Mouse (Mus musculus) lung, embryonic 15.5 days (tissue): Measurements from ENCODE around the gene Spsb3. TPM values are rescaled to one million over a fixed set of nuclear protein-coding genes. Genes with fewer than 3 reads are reported as not detected.

Experiments
- ATAC-seq: fragments of 200-750 bp; cut with Nextera tagmentation; 2 replicates; pipeline ENCODE4 v1.8.0; 2017; ENCODE audit warnings: moderate number of reproducible peaks, borderline replicate concordance; ENCODE audit not compliant: low FRiP score, low TSS enrichment; ENCODE audit errors: extremely low read depth
- H3K27ac ChIP-seq: fragments of 300-500 bp; sonication (generic); 2 replicates; pipeline ENCODE4 v1.5.1; 2015; ENCODE audit warnings: moderate library complexity, mild to moderate bottlenecking, inconsistent platforms
- H3K27me3 ChIP-seq: fragments of 300-500 bp; sonication (generic); 2 replicates; pipeline ENCODE4 v1.6.1; 2015; ENCODE audit warnings: inconsistent platforms
- H3K36me3 ChIP-seq: fragments of 300-500 bp; sonication (generic); 2 replicates; pipeline ENCODE4 v1.6.1; 2015; ENCODE audit warnings: inconsistent platforms
- H3K4me1 ChIP-seq: fragments of 300-500 bp; sonication (generic); 2 replicates; pipeline ENCODE4 v1.6.1; 2015; ENCODE audit warnings: inconsistent platforms
- H3K4me2 ChIP-seq: fragments of 300-500 bp; sonication (generic); 2 replicates; pipeline ENCODE4 v1.6.1; 2015; ENCODE audit warnings: inconsistent platforms, mild to moderate bottlenecking, moderate library complexity
- H3K4me3 ChIP-seq: fragments of 300-500 bp; sonication (generic); 2 replicates; pipeline ENCODE4 v1.5.1; 2015; ENCODE audit warnings: mild to moderate bottlenecking, inconsistent platforms
- H3K9ac ChIP-seq: fragments of 300-500 bp; sonication (generic); 2 replicates; pipeline ENCODE4 v1.6.1; 2015; ENCODE audit warnings: inconsistent platforms
- H3K9me3 ChIP-seq: fragments of 300-500 bp; sonication (generic); 2 replicates; pipeline ENCODE4 v1.6.1; 2016; ENCODE audit warnings: inconsistent platforms
- WGBS: fragments of 180-500 bp; shearing (Covaris S2); methylation state at CpG from one replicate; pipeline ENCODE4 v1.1.7; 2015; 5-methylcytosine and 5-hydroxymethylcytosine counted together
- polyA plus RNA-seq: library from polyadenylated mRNA; unstranded; fragments of >200 nt; fragmentation: Nextera tagmentation; extraction: Ambion mirVana; gene quantifications from 2 replicates; pipeline ENCODE4 v1.2.1, GENCODE M21; 2015

Gene Spsb3
- polyA plus RNA-seq, 1 experiment from 2014 or later: 44.2 TPM

DNA sequence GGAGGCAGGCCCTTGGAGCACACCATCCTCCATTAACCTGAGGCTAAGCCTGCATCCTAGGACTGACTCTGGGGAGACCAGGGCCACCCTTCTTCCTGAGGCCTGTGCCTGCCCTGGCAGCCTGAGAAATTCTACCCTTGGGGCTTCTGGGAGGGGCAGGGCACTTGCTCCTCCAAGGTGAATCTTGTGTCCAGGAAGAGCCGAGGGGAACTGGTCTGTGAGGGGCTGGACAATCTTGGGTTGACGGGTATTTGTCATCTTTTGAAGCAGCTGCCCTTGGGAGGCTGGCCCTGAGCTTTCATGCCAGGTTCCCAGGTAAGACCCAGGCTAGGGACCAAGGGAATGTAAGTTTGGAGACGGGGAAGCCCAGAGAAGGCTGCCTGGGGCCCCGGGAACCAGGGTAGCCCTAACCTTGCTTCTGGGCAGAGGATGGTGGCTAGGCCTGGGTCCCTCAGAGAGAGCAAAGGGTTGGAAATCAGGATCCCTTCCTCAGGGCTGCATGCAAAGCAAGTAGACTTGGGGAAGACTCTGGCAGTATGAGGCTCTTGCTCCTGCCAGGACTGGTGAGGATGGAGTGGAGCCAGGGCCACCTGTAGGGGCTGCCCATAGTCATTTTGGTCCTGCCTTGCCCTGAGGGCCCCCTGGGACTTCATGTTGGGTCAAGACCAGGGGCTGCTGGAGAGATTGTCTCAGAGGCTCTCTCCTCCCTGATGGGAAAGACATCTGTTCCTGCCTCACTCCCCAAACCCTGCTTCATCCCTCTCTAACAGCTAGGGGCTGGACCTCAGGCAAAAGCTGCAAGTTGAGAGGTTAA, 11.8 kb downstream of the Spsb3 start:
- 62% methylated on average over 4 of the region's 4 CpGs for WGBS
- Histone ChIP-seq H3K9ac (no peak overlapping the region), H3K4me1 (peaks cover 33% of the 10 kb centered on the region), H3K27me3 (no peaks in the 10 kb centered on the region), H3K9me3 (no peaks in the 10 kb centered on the region), H3K36me3 (peaks cover 63% of the 10 kb centered on the region), H3K4me3 (peak overlapping the region; percentile 95; the same call in 1 of the 2 replicates), H3K4me2 (peak overlapping the region; percentile 93; the same call in 1 of the 2 replicates), H3K27ac (no peak overlapping the region)
- ATAC-seq: no peak

DNA sequence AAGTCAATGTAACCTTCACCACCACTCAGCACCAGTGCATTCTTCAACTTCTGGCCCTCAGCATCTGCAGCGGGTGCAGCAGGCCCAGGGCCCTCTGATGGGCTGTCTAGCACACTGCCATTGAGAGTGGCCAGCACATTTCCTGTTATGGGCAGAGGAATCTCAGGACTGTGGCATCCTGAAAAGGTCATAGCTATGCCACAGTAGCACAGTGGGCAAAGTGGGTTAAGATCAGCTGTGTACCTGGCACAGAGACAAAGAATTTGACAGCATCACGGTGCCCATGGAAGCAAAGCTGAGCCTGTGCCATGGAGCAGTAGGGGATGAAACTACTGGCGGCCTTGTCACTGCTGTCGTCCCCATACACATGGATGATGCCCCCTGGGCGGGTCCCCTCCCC, 12.7 kb downstream of the Spsb3 start:
- peaks cover 67% of the 10 kb centered on the region for H3K36me3 ChIP-seq
- H3K4me2 ChIP-seq: no peak overlapping the region
- H3K27me3 ChIP-seq: no peaks in the 10 kb centered on the region
- H3K27ac ChIP-seq: no peak overlapping the region
- no peaks in the 10 kb centered on the region for H3K9me3 ChIP-seq
- no peak for ATAC-seq
- 71% methylated on average over 5 of the region's 5 CpGs for WGBS
- peaks cover 25% of the 10 kb centered on the region for H3K4me1 ChIP-seq
- H3K4me3 ChIP-seq: no peak overlapping the region
- no peak overlapping the region for H3K9ac ChIP-seq

GRCm38 (mm10) chr17:24900014-24900413, 13.6 kb downstream of the Spsb3 start:
- no peak overlapping the region for H3K9ac ChIP-seq
- H3K27ac ChIP-seq: no peak overlapping the region
- H3K4me3 ChIP-seq: no peak overlapping the region
- H3K4me1 ChIP-seq: peaks cover 22% of the 10 kb centered on the region
- peaks cover 76% of the 10 kb centered on the region for H3K36me3 ChIP-seq
- WGBS: 94% methylated on average over 6 of the region's 6 CpGs
- H3K9me3 ChIP-seq: no peaks in the 10 kb centered on the region
- H3K4me2 ChIP-seq: no peak overlapping the region
- no peaks in the 10 kb centered on the region for H3K27me3 ChIP-seq
- ATAC-seq: no peak

- no peak for ATAC-seq
- no peaks in the 10 kb centered on the region for H3K27me3 ChIP-seq
These were observed 15.7 kb downstream of the Spsb3 start for GRCm38 (mm10) chr17:24902124-24902523.

DNA sequence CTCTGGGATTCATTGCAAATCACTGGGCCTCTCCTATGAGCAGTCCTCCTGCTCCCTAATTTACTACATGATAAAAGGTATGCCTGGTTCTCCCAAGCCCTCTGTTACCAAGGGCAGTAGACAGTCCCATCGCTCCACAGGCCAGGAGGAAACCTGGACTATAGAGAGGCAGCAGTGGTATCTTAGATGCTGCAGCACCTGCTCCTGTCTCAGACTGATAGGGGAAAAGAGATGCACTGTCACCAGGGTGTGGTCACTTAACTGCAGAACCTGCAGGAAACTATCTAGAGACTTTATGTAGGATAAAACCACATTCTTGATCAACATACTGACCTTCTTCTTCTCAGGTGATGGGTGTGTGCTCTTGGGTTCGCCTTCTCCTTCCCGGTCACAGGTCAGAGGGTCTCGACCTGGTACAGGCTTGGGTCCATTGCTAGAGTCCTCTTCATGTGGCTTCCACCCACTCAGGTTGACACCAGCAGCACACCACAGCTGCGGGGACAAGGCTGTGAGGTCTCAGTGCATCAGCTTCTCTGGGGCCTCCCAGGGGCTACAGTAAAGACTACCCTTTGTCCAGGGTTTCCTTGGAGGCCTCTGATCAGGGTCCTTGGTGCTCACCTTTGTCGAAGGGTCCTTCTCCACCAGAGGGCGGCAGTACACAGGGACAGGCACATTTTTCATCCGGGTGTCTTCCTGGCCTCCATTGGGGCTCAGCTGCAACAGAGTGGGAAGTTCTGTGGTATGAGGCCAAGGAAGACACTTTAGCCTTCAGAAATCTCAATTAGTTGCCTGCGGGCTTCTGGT, 16.4 kb downstream of the Spsb3 start:
- H3K9ac ChIP-seq: no peak overlapping the region
- H3K36me3 ChIP-seq: peaks cover 98% of the 10 kb centered on the region
- 72% methylated on average over 9 of the region's 9 CpGs for WGBS
- no peaks in the 10 kb centered on the region for H3K9me3 ChIP-seq
- no peaks in the 10 kb centered on the region for H3K27me3 ChIP-seq
- H3K4me2 ChIP-seq: no peak overlapping the region
- no peak overlapping the region for H3K27ac ChIP-seq
- H3K4me1 ChIP-seq: peaks cover under 1% of the 10 kb centered on the region
- H3K4me3 ChIP-seq: no peak overlapping the region
- no peak for ATAC-seq

More at GRCm38 (mm10) chr17:24902124-24902523, 15.7 kb downstream of the Spsb3 start:
- Histone ChIP-seq H3K4me3 (no peak overlapping the region), H3K9me3 (no peaks in the 10 kb centered on the region), H3K36me3 (peaks cover 97% of the 10 kb centered on the region), H3K4me1 (peaks cover 8% of the 10 kb centered on the region), H3K4me2 (no peak overlapping the region), H3K9ac (no peak overlapping the region), H3K27ac (no peak overlapping the region)
- WGBS: 84% methylated on average over 5 of the region's 5 CpGs

GRCm38 (mm10) chr17:24903767-24904166, 17.3 kb downstream of the Spsb3 start:
- WGBS: 73% methylated on average over 9 of the region's 9 CpGs
- Histone ChIP-seq H3K27ac (no peak overlapping the region), H3K4me2 (no peak overlapping the region), H3K9me3 (no peaks in the 10 kb centered on the region), H3K4me3 (no peak overlapping the region), H3K9ac (no peak overlapping the region), H3K36me3 (peaks cover 100% of the 10 kb centered on the region), H3K27me3 (no peaks in the 10 kb centered on the region), H3K4me1 (no peaks in the 10 kb centered on the region)
- no peak for ATAC-seq

- 95% methylated on average over 2 of the region's 2 CpGs for WGBS
- no peaks in the 10 kb centered on the region for H3K9me3 ChIP-seq
- no peak overlapping the region for H3K27ac ChIP-seq
- no peaks in the 10 kb centered on the region for H3K27me3 ChIP-seq
- no peak overlapping the region for H3K4me2 ChIP-seq
- ATAC-seq: no peak
- H3K4me1 ChIP-seq: no peaks in the 10 kb centered on the region
- peaks cover 98% of the 10 kb centered on the region for H3K36me3 ChIP-seq
- no peak overlapping the region for H3K4me3 ChIP-seq
- H3K9ac ChIP-seq: no peak overlapping the region
These were observed 21.1 kb downstream of the Spsb3 start for GRCm38 (mm10) chr17:24907591-24907990.

DNA sequence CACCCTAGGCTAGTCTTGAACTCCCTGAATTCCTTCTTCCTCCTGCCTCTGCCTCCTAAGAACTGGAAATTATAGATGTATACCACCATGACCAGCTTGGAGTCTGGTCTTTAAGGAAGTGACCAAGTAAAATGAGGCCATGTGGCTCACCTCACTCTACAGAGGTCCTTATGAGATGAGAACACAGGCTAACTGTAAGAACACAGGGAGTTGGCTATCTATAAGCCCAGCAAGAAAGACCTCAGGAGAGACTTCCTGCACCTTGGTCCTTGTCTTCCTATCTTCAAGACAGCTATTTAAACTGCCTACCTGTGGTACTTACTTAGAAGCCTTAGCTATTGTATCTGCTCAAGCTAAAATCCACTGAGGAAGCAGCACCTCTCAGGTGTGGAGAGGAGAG, 27.5 kb downstream of the Spsb3 start:
- Histone ChIP-seq H3K36me3 (peaks cover 95% of the 10 kb centered on the region), H3K4me2 (no peak overlapping the region), H3K9me3 (no peaks in the 10 kb centered on the region), H3K27ac (no peak overlapping the region), H3K4me3 (no peak overlapping the region), H3K9ac (no peak overlapping the region), H3K4me1 (no peaks in the 10 kb centered on the region), H3K27me3 (no peaks in the 10 kb centered on the region)
- no peak for ATAC-seq

DNA sequence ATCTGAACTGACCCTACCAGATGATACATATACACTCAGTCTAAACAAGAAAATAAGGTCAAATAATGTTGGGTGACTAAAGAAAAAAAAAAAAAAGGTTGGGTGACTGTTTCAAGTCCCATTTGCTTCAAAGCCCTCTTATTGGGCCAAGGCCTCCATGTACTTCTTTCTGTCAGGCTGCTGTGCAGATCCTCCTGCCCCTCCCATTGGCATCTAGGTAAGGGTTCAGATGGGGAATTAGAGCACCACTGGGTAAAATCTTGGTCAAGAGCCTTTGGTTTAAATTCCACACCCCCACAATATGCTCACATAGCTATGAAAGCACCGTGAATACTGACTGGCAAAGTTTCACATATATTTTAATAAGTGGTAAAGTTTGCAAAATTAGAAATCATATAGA, 36.8 kb downstream of the Spsb3 start:
- Histone ChIP-seq H3K4me2 (no peak overlapping the region), H3K27ac (no peak overlapping the region), H3K36me3 (peaks cover 92% of the 10 kb centered on the region), H3K9ac (no peak overlapping the region), H3K27me3 (no peaks in the 10 kb centered on the region), H3K4me1 (no peaks in the 10 kb centered on the region), H3K9me3 (no peaks in the 10 kb centered on the region), H3K4me3 (no peak overlapping the region)
- no peak for ATAC-seq
- 92% methylated on average over 1 of the region's 1 CpGs for WGBS

DNA sequence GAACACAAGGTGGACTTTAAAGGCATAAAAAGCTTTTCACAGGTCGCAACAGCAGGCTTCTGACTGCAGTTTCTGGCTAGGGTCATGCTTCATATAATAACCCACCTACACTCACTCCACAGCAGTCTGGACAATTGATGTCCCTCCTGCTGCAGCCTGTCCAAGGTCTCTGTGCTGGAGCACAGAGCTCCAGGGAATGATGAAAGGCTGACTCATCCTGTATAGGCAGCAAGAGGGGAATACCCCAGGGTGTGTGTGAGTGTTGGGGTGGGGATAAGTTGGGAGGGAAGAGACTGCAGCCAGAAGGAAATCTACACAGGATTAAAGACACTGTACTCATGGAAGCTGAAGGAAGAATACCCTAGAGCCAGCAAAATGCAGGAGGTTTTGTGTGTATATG, 43.1 kb downstream of the Spsb3 start:
- no peaks in the 10 kb centered on the region for H3K9me3 ChIP-seq
- 88% methylated on average over 1 of the region's 1 CpGs for WGBS
- H3K4me2 ChIP-seq: no peak overlapping the region
- H3K36me3 ChIP-seq: peaks cover 34% of the 10 kb centered on the region
- ATAC-seq: no peak
- H3K4me3 ChIP-seq: no peak overlapping the region
- peaks cover 4% of the 10 kb centered on the region for H3K4me1 ChIP-seq
- no peaks in the 10 kb centered on the region for H3K27me3 ChIP-seq
- H3K27ac ChIP-seq: no peak overlapping the region
- H3K9ac ChIP-seq: no peak overlapping the region

DNA sequence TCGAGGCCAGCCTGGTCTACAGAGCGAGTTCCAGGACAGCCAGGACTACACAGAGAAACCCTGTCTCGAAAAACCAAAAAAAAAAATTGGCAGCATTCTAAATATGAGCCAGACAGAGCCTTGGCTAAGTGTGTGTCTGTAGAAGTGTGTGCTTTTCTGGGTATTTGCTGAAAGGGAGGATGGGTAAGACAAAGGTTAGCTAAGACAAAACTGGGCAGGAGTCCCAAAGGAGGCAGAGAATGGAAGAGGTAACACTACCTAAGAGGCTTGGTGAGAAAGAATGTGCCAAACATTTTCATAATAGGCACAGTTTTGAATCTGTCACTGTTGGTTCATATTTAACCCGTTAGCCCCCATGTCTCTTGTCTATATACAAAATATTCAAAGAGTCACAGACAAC, 46.0 kb downstream of the Spsb3 start:
- peaks cover 8% of the 10 kb centered on the region for H3K36me3 ChIP-seq
- H3K4me2 ChIP-seq: no peak overlapping the region
- ATAC-seq: no peak
- WGBS: 88% methylated on average over 4 of the region's 4 CpGs
- H3K4me3 ChIP-seq: no peak overlapping the region
- no peak overlapping the region for H3K9ac ChIP-seq
- no peak overlapping the region for H3K27ac ChIP-seq
- H3K27me3 ChIP-seq: no peaks in the 10 kb centered on the region
- peaks cover 19% of the 10 kb centered on the region for H3K4me1 ChIP-seq
- no peaks in the 10 kb centered on the region for H3K9me3 ChIP-seq

DNA sequence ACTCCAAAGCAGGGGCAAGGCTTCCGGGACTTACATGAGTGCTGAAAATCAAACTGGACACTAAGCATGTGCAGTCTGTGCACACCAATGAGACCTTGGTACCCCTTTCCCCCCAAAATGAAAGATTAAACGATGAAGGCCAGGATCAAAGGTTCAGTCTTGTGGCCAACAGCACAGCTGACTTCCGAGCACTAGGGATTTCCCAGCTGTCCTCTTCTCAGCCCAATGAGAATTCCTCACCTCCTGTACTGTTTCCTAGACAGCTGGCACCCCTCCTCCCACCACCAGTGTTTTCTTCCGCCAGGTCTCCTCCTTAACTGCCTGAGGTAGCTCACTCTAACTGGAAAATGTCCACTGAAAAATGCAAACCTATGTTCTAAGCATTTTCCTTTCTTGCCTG, 46.7 kb downstream of the Spsb3 start:
- Histone ChIP-seq H3K4me3 (no peak overlapping the region), H3K4me1 (peaks cover 19% of the 10 kb centered on the region), H3K4me2 (no peak overlapping the region), H3K36me3 (peaks cover 3% of the 10 kb centered on the region; the same call in 1 of the 2 replicates), H3K27me3 (no peaks in the 10 kb centered on the region), H3K9ac (no peak overlapping the region), H3K9me3 (no peaks in the 10 kb centered on the region), H3K27ac (no peak overlapping the region)
- 80% methylated on average over 4 of the region's 4 CpGs for WGBS
- ATAC-seq: no peak
